12 mouse cellular contexts compared by ENCODE assay signal in genomic region chr1:134559226-134559625, GRCm38 (mm10). TPM values are rescaled to one million over a fixed set of nuclear protein-coding genes. Genes with fewer than 3 reads are reported as not detected.
DNase-seq lines count a peak whose midpoint lies in the region; ATAC-seq and TF ChIP-seq lines count a peak whose summit lies in the region.
"Had no signal": no experiment of that assay in that cellular context is flagged by ENCODE, and none has a peak within 500 bp of the region (broad histone marks: within the 10 kb centered on the region; RNA-seq: fewer than 3 reads in every experiment).

No protein-coding gene starts in this region.

- peaks cover 23% of the 10 kb centered on the region for H3K4me1 ChIP-seq in intestine, embryonic 14.5 days (replicated peaks; ENCODE audit: control insufficient read depth, insufficient read depth, low read length)
- H3K4me1 ChIP-seq in intestine, embryonic 16.5 days (ENCODE audit: control insufficient read depth, insufficient read depth, low read length): peaks cover 31% of the 10 kb centered on the region
- peaks cover 28% of the 10 kb centered on the region for H3K4me1 ChIP-seq in lung, embryonic 16.5 days (replicated peaks; ENCODE audit: control insufficient read depth, insufficient read depth, low read length)
- peaks cover 8% of the 10 kb centered on the region; the same call in 1 of the 2 replicates for H3K4me1 ChIP-seq in midbrain, postnatal 0 days (ENCODE audit: insufficient read depth, low read length)

- H3K9me3 ChIP-seq in intestine, embryonic 14.5 days (ENCODE audit: control insufficient read depth, low read length): no peaks in the 10 kb centered on the region
- no peaks in the 10 kb centered on the region for H3K9me3 ChIP-seq in intestine, embryonic 16.5 days (ENCODE audit: control insufficient read depth, low read length)
- no peaks in the 10 kb centered on the region for H3K9me3 ChIP-seq in lung, embryonic 16.5 days (ENCODE audit: control insufficient read depth, low read length)
- no peaks in the 10 kb centered on the region for H3K9me3 ChIP-seq in midbrain, postnatal 0 days (ENCODE audit: low read length)
- H3K9me3 ChIP-seq: forebrain, embryonic 13.5 days had no signal

- WGBS in intestine, embryonic 14.5 days: 68% methylated on average over 3 of the region's 3 CpGs
- 70% methylated on average over 3 of the region's 3 CpGs for WGBS in intestine, embryonic 16.5 days
- 74% methylated on average over 3 of the region's 3 CpGs for WGBS in lung, embryonic 16.5 days
- 72% methylated on average over 3 of the region's 3 CpGs for WGBS in midbrain, postnatal 0 days

- DNase-seq in intestine, embryonic 14.5 days (ENCODE audit: low spot score): no peak
- DNase-seq in lung, postnatal 4 days: no peak
- peak; percentile 19 for DNase-seq in induced T-regulatory cell, adult 2 months (ENCODE audit: low read depth)
- DNase-seq in midbrain, postnatal 0 days (ENCODE audit: low spot score): no peak
- DNase-seq in gastrocnemius, adult 18-20 months (ENCODE audit: low spot score): no peak

- ATAC-seq in intestine, embryonic 14.5 days (replicated peaks; ENCODE audit: low FRiP score, low TSS enrichment, low read depth): no peak
- ATAC-seq in intestine, embryonic 16.5 days: no peak
- ATAC-seq in lung, embryonic 16.5 days (ENCODE audit: low read depth): no peak
- ATAC-seq in midbrain, postnatal 0 days (ENCODE audit: low FRiP score): no peak

- H3K27ac ChIP-seq in intestine, embryonic 14.5 days (ENCODE audit: low read depth): 0 out of 2 replicates have a peak overlapping the region, but pooled peaks have one; percentile 91
- no peak overlapping the region for H3K27ac ChIP-seq in intestine, embryonic 16.5 days (ENCODE audit: low read length)
- peak overlapping the region; percentile 95 for H3K27ac ChIP-seq in lung, embryonic 16.5 days (ENCODE audit: low read length)
- no peak overlapping the region; the same call in 1 of the 2 replicates for H3K27ac ChIP-seq in midbrain, postnatal 0 days (ENCODE audit: low read depth, low read length)

- no peak overlapping the region for H3K4me3 ChIP-seq in intestine, embryonic 14.5 days (ENCODE audit: low read depth, low read length)
- no peak overlapping the region for H3K4me3 ChIP-seq in intestine, embryonic 16.5 days (ENCODE audit: low read length)
- no peak overlapping the region for H3K4me3 ChIP-seq in lung, embryonic 16.5 days (ENCODE audit: low read length)
- H3K4me3 ChIP-seq in midbrain, postnatal 0 days (ENCODE audit: low read depth, low read length): peak overlapping the region; percentile 100; the same call in 1 of the 2 replicates

- H3K9ac ChIP-seq in intestine, embryonic 14.5 days (ENCODE audit: low read length): no peak overlapping the region
- no peak overlapping the region for H3K9ac ChIP-seq in intestine, embryonic 16.5 days (ENCODE audit: low read depth, low read length)
- H3K9ac ChIP-seq in lung, embryonic 16.5 days (ENCODE audit: low read length): no peak overlapping the region
- no peak overlapping the region for H3K9ac ChIP-seq in midbrain, postnatal 0 days (replicated peaks; ENCODE audit: low read length, poor library complexity, severe bottlenecking)

- TF ChIP-seq CTCF in midbrain, postnatal 0 days (IDR thresholded peaks at IDR 0.05): no peak

- no peak overlapping the region for H3K4me2 ChIP-seq in intestine, embryonic 14.5 days (ENCODE audit: low read length)
- no peak overlapping the region for H3K4me2 ChIP-seq in intestine, embryonic 16.5 days (ENCODE audit: low read depth, low read length)
- H3K4me2 ChIP-seq in lung, embryonic 16.5 days (ENCODE audit: low read depth, low read length): no peak overlapping the region
- H3K4me2 ChIP-seq in midbrain, postnatal 0 days (ENCODE audit: low read depth, low read length, poor library complexity, severe bottlenecking): no peak overlapping the region

- H3K27me3 ChIP-seq in intestine, embryonic 14.5 days (replicated peaks; ENCODE audit: control insufficient read depth, insufficient read depth, low read length): no peaks in the 10 kb centered on the region
- no peaks in the 10 kb centered on the region for H3K27me3 ChIP-seq in intestine, embryonic 16.5 days (replicated peaks; ENCODE audit: control insufficient read depth, insufficient read depth, low read length)
- no peaks in the 10 kb centered on the region for H3K27me3 ChIP-seq in lung, embryonic 16.5 days (ENCODE audit: control insufficient read depth, insufficient read depth, low read depth, low read length)
- H3K27me3 ChIP-seq in midbrain, postnatal 0 days (ENCODE audit: insufficient read depth, low read length): no peaks in the 10 kb centered on the region
- H3K27me3 ChIP-seq: forebrain, embryonic 13.5 days had no signal

- H3K36me3 ChIP-seq in intestine, embryonic 14.5 days (ENCODE audit: control insufficient read depth, insufficient read depth, low read length): no peaks in the 10 kb centered on the region
- H3K36me3 ChIP-seq in intestine, embryonic 16.5 days (ENCODE audit: control insufficient read depth, insufficient read depth, low read length): no peaks in the 10 kb centered on the region
- no peaks in the 10 kb centered on the region for H3K36me3 ChIP-seq in lung, embryonic 16.5 days (ENCODE audit: control insufficient read depth, insufficient read depth, low read length)
- H3K36me3 ChIP-seq in midbrain, postnatal 0 days (ENCODE audit: insufficient read depth, low read length): no peaks in the 10 kb centered on the region

RNA-seq across cellular contexts. Expression of gene Kdm5b, which starts 0.7 kb away (rescaled TPM):
- 54.2 and 59.9 TPM in 2 replicates for polyA plus RNA-seq in intestine, embryonic 14.5 days (2014; fragmentation: Nextera tagmentation; extraction: Ambion mirVana)
- 25.4 and 26.3 TPM in 2 replicates for polyA plus RNA-seq in intestine, embryonic 16.5 days (2015; fragmentation: Nextera tagmentation; extraction: Ambion mirVana)
- 43.4 and 46.4 TPM in 2 replicates for polyA plus RNA-seq in lung, embryonic 16.5 days (2015; fragmentation: Nextera tagmentation; extraction: Ambion mirVana)
- total RNA-seq in midbrain, postnatal 0 days (2014; rRNA removed): 65.9 and 69.9 TPM in 2 replicates
- 37.3 and 43.7 TPM in 2 replicates for polyA plus RNA-seq in midbrain, postnatal 0 days (2015; fragmentation: Nextera tagmentation; extraction: Ambion mirVana)
- total RNA-seq in gastrocnemius, adult 18-20 months (2021): 1 to 10 TPM; 8.0 to 8.3 TPM

RNA-seq across cellular contexts. Expression of gene Mgat4e, which starts 9.7 kb away (rescaled TPM):
- polyA plus RNA-seq in intestine, embryonic 14.5 days (2014; fragmentation: Nextera tagmentation; extraction: Ambion mirVana): not detected in 2 replicates
- polyA plus RNA-seq in intestine, embryonic 16.5 days (2015; fragmentation: Nextera tagmentation; extraction: Ambion mirVana): not detected in 2 replicates
- not detected in 2 replicates for polyA plus RNA-seq in lung, embryonic 16.5 days (2015; fragmentation: Nextera tagmentation; extraction: Ambion mirVana)
- total RNA-seq in midbrain, postnatal 0 days (2014; rRNA removed): not detected in 2 replicates
- not detected in 2 replicates for polyA plus RNA-seq in midbrain, postnatal 0 days (2015; fragmentation: Nextera tagmentation; extraction: Ambion mirVana)
- not detected for total RNA-seq in gastrocnemius, adult 18-20 months (2021)
- total RNA-seq: adrenal gland, postnatal 14 days; gastrocnemius, postnatal 4 days; heart, postnatal 14 days; monocyte, adult 5-6 weeks had no signal
- polyA plus RNA-seq: forebrain, embryonic 13.5 days had no signal

Comparison
In these comparisons a context has a peak if more than half of its experiments do, and no peak if none do; other contexts are left out.
1. H3K27ac ChIP-seq: peak in intestine, embryonic 14.5 days (single experiment) and lung, embryonic 16.5 days (single experiment); none in intestine, embryonic 16.5 days (single experiment) and midbrain, postnatal 0 days (single experiment).